Mouse (Mus musculus): ENCODE data around the gene Isx. TPM values are rescaled to one million over a fixed set of nuclear protein-coding genes. Genes with fewer than 3 reads are reported as not detected.

Isx gene
- polyA plus RNA-seq, 1 experiment from 2014 or later, result not detected

DNA sequence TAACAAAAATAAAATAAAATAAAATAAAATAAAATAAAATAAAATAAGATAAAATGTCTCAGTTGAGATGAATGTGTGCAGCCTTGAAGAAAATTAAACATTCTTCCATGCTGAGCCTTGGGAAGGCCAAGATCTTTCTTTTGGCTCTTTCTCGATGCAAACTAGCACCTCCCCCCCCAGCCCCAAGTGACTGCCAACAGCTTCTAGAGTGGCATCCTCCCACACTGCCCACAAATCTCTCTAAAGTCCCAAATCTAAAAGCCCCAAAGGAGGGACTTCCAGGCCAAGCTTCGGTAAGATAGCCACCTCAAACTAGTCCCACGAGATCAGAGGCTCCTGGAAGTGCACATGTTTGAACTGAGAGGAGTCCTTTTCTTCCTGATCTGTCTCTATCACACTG, 5.7 kb downstream of the Isx start:
- no peak overlapping the region for H3K27ac ChIP-seq (ENCODE audit: low read length)
- no peak overlapping the region for H3K9ac ChIP-seq (ENCODE audit: low read depth, low read length)
- H3K4me3 ChIP-seq (ENCODE audit: low read depth, low read length), result no peak overlapping the region
- H3K4me1 ChIP-seq (ENCODE audit: control insufficient read depth, insufficient read depth, low read length), result no peaks in the 10 kb centered on the region
- no peaks in the 10 kb centered on the region for H3K27me3 ChIP-seq (ENCODE audit: control insufficient read depth, insufficient read depth, low read depth, low read length)
- H3K36me3 ChIP-seq (ENCODE audit: control insufficient read depth, insufficient read depth, low read length), result no peaks in the 10 kb centered on the region
- H3K4me2 ChIP-seq (ENCODE audit: low read length), result no peak overlapping the region
- H3K9me3 ChIP-seq (replicated peaks; ENCODE audit: control insufficient read depth, low read length, poor library complexity, severe bottlenecking), result no peaks in the 10 kb centered on the region
- 94% methylated on average over 3 of the region's 3 CpGs for WGBS
- ATAC-seq, result no peak

DNA sequence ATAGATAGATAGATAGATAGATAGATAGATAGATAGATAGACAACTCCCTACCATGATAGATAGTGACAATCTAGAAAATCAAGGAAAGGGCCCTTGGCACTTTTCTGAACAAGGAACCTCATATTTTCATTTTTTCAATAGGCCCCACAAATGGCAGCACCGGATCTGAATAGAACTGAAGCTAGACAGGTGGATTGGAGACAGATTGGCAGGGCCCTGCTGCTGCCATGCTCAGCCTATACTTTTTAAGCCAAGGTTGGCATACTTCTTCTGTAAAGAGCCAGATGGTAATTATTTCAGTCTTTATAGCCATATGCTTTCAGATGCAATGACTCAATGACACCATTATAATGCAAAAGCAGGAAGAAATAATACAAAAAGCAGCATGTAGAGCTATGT, 15.8 kb downstream of the Isx start:
- no peak for ATAC-seq
- no peaks in the 10 kb centered on the region for H3K4me1 ChIP-seq (ENCODE audit: control insufficient read depth, insufficient read depth, low read length)
- H3K27me3 ChIP-seq (ENCODE audit: control insufficient read depth, insufficient read depth, low read depth, low read length), result no peaks in the 10 kb centered on the region
- no peak overlapping the region for H3K4me2 ChIP-seq (ENCODE audit: low read length)
- H3K27ac ChIP-seq (ENCODE audit: low read length), result no peak overlapping the region
- no peaks in the 10 kb centered on the region for H3K36me3 ChIP-seq (ENCODE audit: control insufficient read depth, insufficient read depth, low read length)
- H3K9ac ChIP-seq (ENCODE audit: low read depth, low read length), result no peak overlapping the region
- H3K4me3 ChIP-seq (ENCODE audit: low read depth, low read length), result no peak overlapping the region
- 100% methylated on average over 1 of the region's 1 CpGs for WGBS
- H3K9me3 ChIP-seq (replicated peaks; ENCODE audit: control insufficient read depth, low read length, poor library complexity, severe bottlenecking), result no peaks in the 10 kb centered on the region

DNA sequence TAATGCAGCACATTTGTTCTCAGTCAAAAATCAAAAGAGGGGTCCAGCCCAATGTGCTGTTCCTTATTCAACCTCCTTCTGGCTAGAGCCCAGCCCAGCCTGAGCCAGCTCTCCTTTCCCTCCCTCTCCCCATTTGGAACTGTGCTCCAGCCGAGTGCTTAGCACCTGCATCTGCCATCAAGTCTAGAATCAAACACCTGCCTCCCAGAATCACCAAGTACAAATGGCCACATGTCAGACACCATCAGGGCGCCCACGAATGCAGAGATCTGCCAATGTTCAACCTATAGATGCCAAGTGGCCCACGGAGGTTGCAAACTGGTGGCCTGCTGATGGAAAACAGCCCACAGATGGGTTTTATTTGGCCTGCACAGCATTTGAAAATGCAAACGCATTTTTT, 18.1 kb downstream of the Isx start:
- no peak overlapping the region for H3K27ac ChIP-seq (ENCODE audit: low read length)
- H3K4me2 ChIP-seq (ENCODE audit: low read length), result no peak overlapping the region
- H3K9me3 ChIP-seq (replicated peaks; ENCODE audit: control insufficient read depth, low read length, poor library complexity, severe bottlenecking), result no peaks in the 10 kb centered on the region
- ATAC-seq, result no peak
- H3K36me3 ChIP-seq (ENCODE audit: control insufficient read depth, insufficient read depth, low read length), result no peaks in the 10 kb centered on the region
- H3K4me3 ChIP-seq (ENCODE audit: low read depth, low read length), result no peak overlapping the region
- no peak overlapping the region for H3K9ac ChIP-seq (ENCODE audit: low read depth, low read length)
- no peaks in the 10 kb centered on the region for H3K27me3 ChIP-seq (ENCODE audit: control insufficient read depth, insufficient read depth, low read depth, low read length)
- 86% methylated on average over 5 of the region's 5 CpGs for WGBS
- no peaks in the 10 kb centered on the region for H3K4me1 ChIP-seq (ENCODE audit: control insufficient read depth, insufficient read depth, low read length)

DNA sequence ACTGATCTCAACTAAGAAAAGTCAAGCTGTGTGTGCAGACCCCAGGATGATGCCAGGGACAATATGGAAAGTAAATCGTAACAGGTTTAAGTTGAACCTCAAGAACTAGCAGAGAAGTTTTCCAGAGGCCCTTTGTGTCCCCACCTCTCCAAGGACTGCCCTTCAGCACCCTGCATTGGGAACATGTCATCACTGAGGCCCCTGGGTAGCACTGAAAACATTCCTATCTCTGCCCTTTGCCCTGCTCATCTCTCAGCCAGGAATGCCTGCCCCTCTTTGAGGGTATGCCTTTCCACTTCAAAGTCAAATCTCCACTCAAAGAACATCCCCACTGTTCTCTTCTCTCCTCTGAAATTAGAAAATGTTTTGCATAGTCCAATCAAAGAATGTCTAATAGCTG, 23.3 kb downstream of the Isx start:
- H3K9me3 ChIP-seq (replicated peaks; ENCODE audit: control insufficient read depth, low read length, poor library complexity, severe bottlenecking), result no peaks in the 10 kb centered on the region
- H3K4me2 ChIP-seq (ENCODE audit: low read length), result no peak overlapping the region
- no peaks in the 10 kb centered on the region for H3K36me3 ChIP-seq (ENCODE audit: control insufficient read depth, insufficient read depth, low read length)
- H3K9ac ChIP-seq (ENCODE audit: low read depth, low read length), result no peak overlapping the region
- no peaks in the 10 kb centered on the region for H3K4me1 ChIP-seq (ENCODE audit: control insufficient read depth, insufficient read depth, low read length)
- H3K4me3 ChIP-seq (ENCODE audit: low read depth, low read length), result no peak overlapping the region
- H3K27ac ChIP-seq (ENCODE audit: low read length), result no peak overlapping the region
- 96% methylated on average over 1 of the region's 1 CpGs for WGBS
- no peak for ATAC-seq
- no peaks in the 10 kb centered on the region for H3K27me3 ChIP-seq (ENCODE audit: control insufficient read depth, insufficient read depth, low read depth, low read length)

DNA sequence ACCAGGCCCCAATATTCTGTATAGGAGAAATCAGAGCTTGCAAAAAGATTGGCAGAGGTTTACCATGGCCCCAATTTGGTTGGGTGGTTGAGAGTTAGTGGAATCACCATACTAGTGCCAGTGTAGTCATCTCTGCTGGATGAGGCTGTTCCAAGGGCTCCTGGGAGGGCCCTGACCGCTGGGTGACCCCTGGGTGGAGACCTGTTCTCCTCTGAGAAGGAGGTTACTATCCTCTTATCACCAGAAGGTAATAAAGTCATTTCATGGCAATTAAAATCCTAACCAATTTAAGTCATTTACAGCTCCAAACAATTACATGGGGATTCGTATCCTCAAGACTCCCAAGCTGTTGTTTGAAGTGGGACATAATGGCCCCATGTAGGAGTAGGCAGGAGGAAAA, 24.3 kb downstream of the Isx start:
- H3K9me3 ChIP-seq (replicated peaks; ENCODE audit: control insufficient read depth, low read length, poor library complexity, severe bottlenecking), result no peaks in the 10 kb centered on the region
- H3K36me3 ChIP-seq (ENCODE audit: control insufficient read depth, insufficient read depth, low read length), result no peaks in the 10 kb centered on the region
- no peak for ATAC-seq
- no peak overlapping the region for H3K9ac ChIP-seq (ENCODE audit: low read depth, low read length)
- no peaks in the 10 kb centered on the region for H3K4me1 ChIP-seq (ENCODE audit: control insufficient read depth, insufficient read depth, low read length)
- H3K27ac ChIP-seq (ENCODE audit: low read length), result no peak overlapping the region
- H3K4me2 ChIP-seq (ENCODE audit: low read length), result no peak overlapping the region
- 62% methylated on average over 2 of the region's 2 CpGs for WGBS
- H3K4me3 ChIP-seq (ENCODE audit: low read depth, low read length), result no peak overlapping the region
- no peaks in the 10 kb centered on the region for H3K27me3 ChIP-seq (ENCODE audit: control insufficient read depth, insufficient read depth, low read depth, low read length)

DNA sequence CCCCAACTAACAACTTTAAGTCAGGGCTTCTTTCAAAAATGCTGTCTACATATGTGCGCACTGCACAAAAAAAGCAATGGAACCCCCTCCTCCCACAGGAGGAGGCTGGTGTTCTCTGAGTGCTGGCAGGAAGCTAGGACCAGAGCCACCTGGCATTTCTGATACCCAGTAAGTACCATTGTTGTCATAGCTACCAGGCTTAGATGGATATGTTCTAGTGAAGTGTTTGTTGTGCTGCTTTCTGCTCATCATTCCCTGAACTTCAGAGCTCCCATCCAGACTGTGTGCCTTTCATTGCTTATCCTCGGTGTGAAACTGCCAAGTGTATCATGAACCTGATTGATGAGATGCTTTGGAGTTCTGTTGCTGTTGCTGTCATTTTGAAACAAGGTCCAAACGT, 26.8 kb downstream of the Isx start:
- H3K4me2 ChIP-seq (ENCODE audit: low read length), result no peak overlapping the region
- no peak overlapping the region for H3K4me3 ChIP-seq (ENCODE audit: low read depth, low read length)
- H3K36me3 ChIP-seq (ENCODE audit: control insufficient read depth, insufficient read depth, low read length), result no peaks in the 10 kb centered on the region
- H3K4me1 ChIP-seq (ENCODE audit: control insufficient read depth, insufficient read depth, low read length), result no peaks in the 10 kb centered on the region
- H3K27ac ChIP-seq (ENCODE audit: low read length), result no peak overlapping the region
- no peak; the same call in 1 of the 2 replicates for ATAC-seq
- no peaks in the 10 kb centered on the region for H3K9me3 ChIP-seq (replicated peaks; ENCODE audit: control insufficient read depth, low read length, poor library complexity, severe bottlenecking)
- 81% methylated on average over 3 of the region's 3 CpGs for WGBS
- no peak overlapping the region for H3K9ac ChIP-seq (ENCODE audit: low read depth, low read length)
- no peaks in the 10 kb centered on the region for H3K27me3 ChIP-seq (ENCODE audit: control insufficient read depth, insufficient read depth, low read depth, low read length)

DNA sequence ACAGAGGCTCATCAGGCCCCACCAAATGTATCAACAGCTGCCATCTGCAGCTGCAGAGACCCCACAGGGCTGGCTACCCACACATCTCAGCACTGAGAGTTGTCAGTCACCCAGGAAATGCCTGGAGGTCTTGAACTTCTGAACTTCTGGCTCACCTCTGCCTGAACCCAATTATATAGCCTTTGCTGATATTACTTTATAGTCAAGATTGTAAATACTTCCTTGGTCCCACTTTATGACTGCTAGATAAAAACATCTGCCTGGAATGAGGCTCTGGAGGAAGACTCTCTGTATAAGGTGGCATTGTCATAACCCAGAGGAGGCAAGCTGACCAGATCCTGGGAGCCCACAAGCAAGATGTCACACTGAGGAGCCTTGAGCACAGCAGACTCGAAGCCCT, 28.8 kb downstream of the Isx start:
- Histone ChIP-seq H3K4me3 (ENCODE audit: low read depth, low read length) (no peak overlapping the region), H3K9me3 (replicated peaks; ENCODE audit: control insufficient read depth, low read length, poor library complexity, severe bottlenecking) (no peaks in the 10 kb centered on the region), H3K36me3 (ENCODE audit: control insufficient read depth, insufficient read depth, low read length) (no peaks in the 10 kb centered on the region), H3K9ac (ENCODE audit: low read depth, low read length) (no peak overlapping the region), H3K4me1 (ENCODE audit: control insufficient read depth, insufficient read depth, low read length) (no peaks in the 10 kb centered on the region), H3K4me2 (ENCODE audit: low read length) (no peak overlapping the region), H3K27ac (ENCODE audit: low read length) (no peak overlapping the region), H3K27me3 (ENCODE audit: control insufficient read depth, insufficient read depth, low read depth, low read length) (no peaks in the 10 kb centered on the region)
- ATAC-seq, result no peak
- 84% methylated on average over 1 of the region's 1 CpGs for WGBS

DNA sequence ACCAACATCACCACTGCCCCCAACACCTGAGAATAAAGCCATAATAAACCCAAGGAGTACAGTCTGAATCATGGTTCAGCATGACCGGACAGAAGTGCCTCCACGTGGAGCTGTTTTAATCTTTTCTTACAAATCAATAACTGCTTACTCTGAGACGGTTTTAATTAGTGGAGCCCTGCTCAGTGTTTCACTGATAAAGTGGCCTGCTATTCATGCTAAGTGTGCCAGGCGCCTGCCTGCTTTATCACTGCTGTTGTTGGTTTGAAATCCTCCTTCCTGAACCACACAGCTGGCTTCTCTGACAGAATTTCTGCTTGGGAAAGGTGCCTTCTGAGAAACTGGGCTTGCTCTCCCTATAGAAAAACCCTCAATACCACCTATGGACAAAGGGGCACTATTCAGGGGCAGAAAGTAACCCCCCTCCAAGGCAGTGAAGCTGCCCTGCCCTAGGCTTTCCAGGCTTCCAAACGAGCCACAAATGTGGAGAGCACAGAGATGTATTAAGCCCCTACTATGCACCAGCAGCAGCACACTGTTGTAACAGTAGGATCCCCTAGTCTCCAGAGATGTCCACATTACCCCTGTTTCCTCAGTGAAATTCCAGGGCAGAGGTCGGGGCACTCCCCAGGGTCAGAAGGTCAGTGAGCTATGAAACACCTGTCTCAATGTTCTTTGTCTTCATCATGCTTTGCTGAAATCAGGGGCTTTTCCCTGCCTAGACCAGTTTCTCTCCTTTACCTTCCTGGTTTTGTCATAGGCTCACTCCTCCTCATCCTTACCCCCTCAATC, 30.3 kb downstream of the Isx start:
- Histone ChIP-seq H3K36me3 (ENCODE audit: control insufficient read depth, insufficient read depth, low read length) (no peaks in the 10 kb centered on the region), H3K9ac (ENCODE audit: low read depth, low read length) (no peak overlapping the region), H3K9me3 (replicated peaks; ENCODE audit: control insufficient read depth, low read length, poor library complexity, severe bottlenecking) (no peaks in the 10 kb centered on the region), H3K4me1 (ENCODE audit: control insufficient read depth, insufficient read depth, low read length) (no peaks in the 10 kb centered on the region), H3K4me2 (ENCODE audit: low read length) (no peak overlapping the region), H3K4me3 (ENCODE audit: low read depth, low read length) (no peak overlapping the region), H3K27ac (ENCODE audit: low read length) (no peak overlapping the region), H3K27me3 (ENCODE audit: control insufficient read depth, insufficient read depth, low read depth, low read length) (no peaks in the 10 kb centered on the region)
- WGBS, result 54% methylated on average over 6 of the region's 6 CpGs
- ATAC-seq, result no peak

DNA sequence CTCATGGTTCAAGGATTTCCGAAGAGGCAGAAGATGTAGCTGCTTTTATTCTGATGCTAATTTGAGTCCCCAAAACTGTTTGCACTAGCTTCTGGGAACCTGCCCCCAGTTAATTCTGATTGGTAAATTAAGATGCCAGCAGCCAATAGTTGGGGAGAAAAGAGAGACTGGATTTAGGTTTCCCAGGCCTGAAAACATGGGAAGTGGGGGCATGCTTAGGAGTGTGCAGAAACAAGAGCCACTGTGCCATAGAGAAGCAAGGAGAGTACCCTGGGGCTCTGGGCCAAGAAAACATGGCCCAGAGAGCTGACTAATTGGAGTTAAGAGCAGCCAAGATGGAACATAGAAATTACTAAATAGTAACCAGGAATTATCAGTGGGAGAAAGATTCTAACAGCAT, 33.4 kb downstream of the Isx start:
- Histone ChIP-seq H3K27me3 (ENCODE audit: control insufficient read depth, insufficient read depth, low read depth, low read length) (no peaks in the 10 kb centered on the region), H3K9me3 (replicated peaks; ENCODE audit: control insufficient read depth, low read length, poor library complexity, severe bottlenecking) (no peaks in the 10 kb centered on the region), H3K27ac (ENCODE audit: low read length) (no peak overlapping the region), H3K4me1 (ENCODE audit: control insufficient read depth, insufficient read depth, low read length) (no peaks in the 10 kb centered on the region), H3K4me3 (ENCODE audit: low read depth, low read length) (no peak overlapping the region), H3K4me2 (ENCODE audit: low read length) (no peak overlapping the region), H3K9ac (ENCODE audit: low read depth, low read length) (no peak overlapping the region), H3K36me3 (ENCODE audit: control insufficient read depth, insufficient read depth, low read length) (no peaks in the 10 kb centered on the region)
- WGBS, result 5% methylated on average over 1 of the region's 1 CpGs
- peak; percentile 75; the same call in 1 of the 2 replicates for ATAC-seq
